Mouse (Mus musculus) monocyte, adult 5-6 weeks (primary cell): ENCODE data around the gene Nipal4. TPM values are rescaled to one million over a fixed set of nuclear protein-coding genes. Genes with fewer than 3 reads are reported as not detected.
A peak's percentile ranks its signal among the peaks of the same experiment; 100 is the strongest.

ENCODE experiments used
- ATAC-seq: fragments of 153-309, 156-312 bp; replicated peaks from 2 replicates; pipeline ENCODE4 v1.8.0; 2017; ENCODE audit warnings: mild to moderate bottlenecking; ENCODE audit not compliant: low TSS enrichment, insufficient number of reproducible peaks, severe bottlenecking, poor library complexity, low FRiP score
- total RNA-seq: library from RNA; stranded (forward); fragments of 200-1000, 200-491, 200-594 nt; gene quantifications from 3 replicates; pipeline ENCODE4 v1.2.3, GENCODE M21; 2017

The Nipal4 gene
- total RNA-seq, 1 experiment from 2014 or later = not detected

GRCm38 (mm10) chr11:46172128-46172527, 5.8 kb upstream of the Nipal4 start:
- ATAC-seq = no peak

- no peak for ATAC-seq
Observed at GRCm38 (mm10) chr11:46169908-46170307, 3.6 kb upstream of the Nipal4 start.

DNA sequence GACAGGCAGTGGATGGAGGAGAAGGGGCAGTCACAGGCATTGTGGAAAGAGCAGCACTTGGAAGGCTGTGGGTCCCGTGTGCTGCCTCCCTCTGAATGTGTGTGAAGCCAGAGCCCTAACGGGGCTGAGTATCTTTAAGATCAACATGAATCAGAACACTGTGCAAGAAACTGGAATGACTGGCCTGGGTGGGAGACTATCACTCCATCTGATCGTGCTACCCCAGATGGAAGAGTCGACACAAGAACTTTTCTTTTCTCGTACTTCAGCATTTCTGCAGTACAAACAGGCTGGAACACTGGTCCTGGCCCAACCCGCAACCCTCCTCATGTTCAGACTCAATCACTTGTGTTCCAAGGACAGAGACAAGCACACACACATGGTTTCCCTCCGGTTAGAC, 2.2 kb upstream of the Nipal4 start:
- no peak for ATAC-seq

DNA sequence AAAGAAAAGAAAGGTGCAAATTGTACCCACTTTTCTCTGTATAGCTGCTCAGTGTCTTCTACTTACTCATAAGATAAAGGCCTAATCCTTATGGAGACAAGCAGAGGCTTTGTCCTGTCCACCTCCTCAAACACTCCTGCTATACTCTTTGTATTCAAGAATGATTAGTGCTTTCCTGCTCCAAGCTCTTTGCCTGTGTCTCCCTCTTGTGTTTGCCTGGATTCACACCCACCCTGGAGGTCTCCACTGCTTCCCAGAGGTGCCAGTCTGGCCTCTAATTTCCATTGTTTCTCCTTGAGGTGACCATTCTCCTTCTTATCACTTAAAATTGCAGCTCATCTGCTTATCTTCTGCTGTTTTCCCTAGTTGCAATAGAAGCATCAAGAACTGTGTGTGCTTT, 8.8 kb downstream of the Nipal4 start:
- ATAC-seq = no peak

DNA sequence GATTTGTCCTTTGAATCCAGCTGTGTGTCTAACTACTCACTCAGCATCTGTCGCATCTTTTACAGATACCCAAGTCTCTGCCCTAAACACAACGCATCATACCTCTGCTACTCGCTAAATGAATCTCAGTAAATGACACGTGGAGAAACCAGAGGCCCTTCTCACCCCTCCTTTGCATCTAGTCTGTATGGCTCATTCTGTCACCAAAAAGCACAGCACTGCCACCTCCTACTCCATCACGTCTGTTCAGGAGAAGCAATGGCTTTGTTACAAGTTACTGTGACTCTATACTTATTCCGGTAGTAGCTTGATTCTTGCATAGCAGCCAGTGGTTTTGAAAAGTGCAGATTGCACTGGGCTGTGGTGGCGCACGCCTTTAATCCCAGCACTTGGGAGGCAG, 9.4 kb downstream of the Nipal4 start:
- ATAC-seq = no peak

GRCm38 (mm10) chr11:46146619-46147018, 19.7 kb downstream of the Nipal4 start:
- no peak for ATAC-seq

DNA sequence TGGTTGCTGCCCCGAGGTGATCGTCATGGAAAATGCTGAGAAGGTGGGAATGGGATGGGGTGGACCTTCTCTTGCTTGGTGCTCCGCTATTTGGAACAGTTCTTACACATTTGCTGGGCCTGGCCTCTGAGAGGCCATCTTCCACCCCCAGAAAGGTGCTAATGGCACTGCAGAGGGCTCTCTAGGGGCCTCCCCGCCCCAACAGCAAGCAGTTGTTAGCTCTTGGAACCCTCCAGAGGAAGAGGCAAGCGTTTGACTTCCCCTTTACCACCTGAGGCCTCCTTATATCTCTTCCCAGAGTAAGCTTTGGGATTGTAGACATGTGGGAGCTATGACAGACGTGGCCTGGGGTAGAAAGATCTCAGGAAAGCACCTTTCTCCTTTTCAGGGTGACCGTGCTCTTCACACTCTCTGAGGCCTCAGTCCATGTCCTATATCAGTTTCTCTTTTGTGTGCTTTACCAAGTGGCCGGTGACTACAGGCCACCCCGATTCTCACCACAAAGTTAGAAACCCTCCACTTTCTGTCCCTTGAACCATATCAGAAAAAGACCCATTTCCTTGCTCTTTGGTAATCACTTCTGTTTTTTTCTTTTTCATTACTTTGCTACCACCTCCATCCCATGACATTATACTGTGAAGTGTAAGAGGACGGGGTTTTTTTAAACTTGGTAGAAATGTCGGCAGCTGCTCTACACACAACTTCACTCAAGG, 21.0 kb downstream of the Nipal4 start:
- no peak for ATAC-seq

- ATAC-seq = no peak
Observed at GRCm38 (mm10) chr11:46143342-46143741, 23.0 kb downstream of the Nipal4 start.

GRCm38 (mm10) chr11:46134899-46135298, 31.4 kb downstream of the Nipal4 start:
- ATAC-seq = no peak

DNA sequence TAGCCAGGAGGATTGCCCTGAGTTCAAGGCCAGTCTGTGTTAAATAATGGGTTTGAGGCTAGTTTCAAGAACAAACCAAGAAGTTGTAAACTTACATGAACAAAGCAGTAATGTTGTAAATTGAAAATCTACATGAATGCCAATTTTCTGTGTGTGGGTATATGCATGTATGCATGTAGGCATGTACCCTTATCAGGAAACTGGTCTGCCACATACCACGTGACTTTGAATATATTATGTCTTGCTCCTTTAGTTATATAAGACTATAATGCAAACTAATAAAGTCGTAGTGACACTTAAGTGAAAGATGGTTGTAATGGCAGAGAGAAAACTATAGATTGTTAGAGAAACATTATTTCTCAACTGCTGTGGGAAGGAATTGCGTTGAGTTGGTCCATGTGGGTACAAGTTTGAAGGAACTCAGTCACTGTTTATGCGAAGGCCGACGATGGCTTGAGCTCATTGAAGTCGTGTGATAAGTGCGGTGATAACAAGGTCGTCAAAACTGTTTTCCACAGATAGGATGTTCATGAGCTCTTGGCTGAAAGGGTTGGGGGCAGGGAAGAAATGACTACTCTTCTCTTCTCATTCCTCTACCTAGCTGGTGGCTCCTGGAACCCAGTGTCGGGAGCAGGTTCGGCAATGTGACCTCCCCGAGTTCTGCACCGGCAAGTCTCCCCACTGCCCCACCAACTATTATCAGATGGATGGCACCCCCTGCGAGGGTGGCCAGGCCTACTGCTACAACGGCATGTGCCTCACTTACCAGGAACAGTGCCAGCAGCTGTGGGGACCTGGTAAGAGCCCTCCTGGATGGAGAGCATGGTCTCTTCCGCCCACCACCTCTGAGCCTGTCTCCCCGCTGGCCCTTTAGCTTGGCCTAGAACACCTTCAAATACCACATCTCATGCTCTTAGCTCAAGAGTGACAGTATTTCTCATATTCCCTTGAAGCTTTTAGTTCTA, 35.0 kb downstream of the Nipal4 start:
- ATAC-seq = no peak

- ATAC-seq = peak; percentile 42
Observed at GRCm38 (mm10) chr11:46128548-46128945, 37.8 kb downstream of the Nipal4 start.

DNA sequence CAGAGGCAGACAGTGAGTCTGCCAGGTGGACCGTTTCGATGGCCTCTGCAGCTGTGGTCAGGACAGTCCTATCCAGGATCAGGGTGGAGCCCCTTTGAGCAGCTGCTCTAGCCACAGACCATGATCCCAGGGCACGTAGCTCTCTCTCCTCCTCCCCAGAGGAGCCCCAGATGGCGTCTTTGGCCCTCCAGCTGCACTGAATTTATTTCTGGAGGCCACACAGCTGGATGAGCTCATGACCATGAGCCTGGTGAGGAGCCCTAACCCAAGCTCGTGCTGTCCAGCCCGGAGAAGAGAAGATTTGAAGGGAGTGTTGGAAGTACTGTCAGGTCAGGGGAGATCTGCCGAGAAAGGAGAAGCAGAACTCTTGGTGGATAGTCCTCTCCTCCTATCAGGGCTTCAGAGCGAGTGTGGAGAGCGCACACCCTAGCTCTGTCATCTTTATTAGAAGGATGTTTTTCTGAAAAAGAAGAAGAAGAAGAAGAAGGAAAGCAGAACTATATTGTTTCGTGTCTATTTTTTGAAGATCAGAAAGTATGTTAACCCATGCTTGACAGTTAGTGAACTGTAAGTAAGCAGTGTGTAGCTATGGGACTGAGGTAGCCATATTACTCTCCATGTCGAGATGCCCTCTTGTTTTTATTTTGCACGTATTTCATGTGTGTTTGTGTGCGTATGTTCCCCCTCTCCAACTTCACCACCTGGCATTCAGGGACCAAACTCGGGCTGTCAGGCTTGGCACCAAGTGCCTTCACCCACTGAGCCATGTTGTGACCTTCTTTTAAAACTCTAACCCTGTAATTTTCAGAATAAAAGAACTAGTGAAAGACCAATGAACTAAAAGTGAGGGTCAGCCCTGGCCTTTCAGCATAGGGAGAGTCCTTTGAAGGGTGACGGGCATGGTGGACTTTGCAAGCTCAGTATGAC, 38.4 kb downstream of the Nipal4 start:
- peak; percentile 46 for ATAC-seq

DNA sequence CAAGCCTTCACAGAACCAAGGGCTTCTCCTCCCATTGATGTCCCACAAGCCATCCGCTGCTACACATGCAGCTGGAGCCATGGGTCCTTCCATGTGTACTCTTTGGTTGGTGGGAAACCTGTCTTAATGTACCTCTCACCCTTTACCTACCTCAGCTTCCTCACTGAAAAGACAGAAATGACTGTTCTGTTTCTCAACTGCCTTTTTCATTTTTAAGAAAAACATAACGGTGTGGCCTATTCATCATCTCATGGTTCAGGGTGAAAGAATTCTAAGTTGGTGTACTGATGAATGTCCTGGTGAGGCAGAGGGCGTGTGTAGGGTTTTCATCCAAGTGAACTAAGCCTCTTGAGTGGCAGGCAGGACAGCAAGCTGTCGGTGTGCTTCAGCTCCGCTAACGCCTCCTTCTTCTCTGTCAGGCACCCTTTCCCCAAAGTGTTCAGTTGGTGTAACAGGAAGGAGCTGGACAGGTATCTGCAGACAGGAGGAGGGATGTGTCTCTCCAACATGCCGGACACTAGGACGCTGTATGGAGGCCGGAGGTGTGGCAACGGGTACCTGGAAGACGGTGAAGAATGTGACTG, 39.4 kb downstream of the Nipal4 start:
- no peak for ATAC-seq

GRCm38 (mm10) chr11:46126317-46126716, 40.0 kb downstream of the Nipal4 start:
- no peak for ATAC-seq

GRCm38 (mm10) chr11:46125835-46126229, 40.5 kb downstream of the Nipal4 start:
- ATAC-seq = no peak

GRCm38 (mm10) chr11:46125093-46125834, 41.0 kb downstream of the Nipal4 start:
- no peak for ATAC-seq

DNA sequence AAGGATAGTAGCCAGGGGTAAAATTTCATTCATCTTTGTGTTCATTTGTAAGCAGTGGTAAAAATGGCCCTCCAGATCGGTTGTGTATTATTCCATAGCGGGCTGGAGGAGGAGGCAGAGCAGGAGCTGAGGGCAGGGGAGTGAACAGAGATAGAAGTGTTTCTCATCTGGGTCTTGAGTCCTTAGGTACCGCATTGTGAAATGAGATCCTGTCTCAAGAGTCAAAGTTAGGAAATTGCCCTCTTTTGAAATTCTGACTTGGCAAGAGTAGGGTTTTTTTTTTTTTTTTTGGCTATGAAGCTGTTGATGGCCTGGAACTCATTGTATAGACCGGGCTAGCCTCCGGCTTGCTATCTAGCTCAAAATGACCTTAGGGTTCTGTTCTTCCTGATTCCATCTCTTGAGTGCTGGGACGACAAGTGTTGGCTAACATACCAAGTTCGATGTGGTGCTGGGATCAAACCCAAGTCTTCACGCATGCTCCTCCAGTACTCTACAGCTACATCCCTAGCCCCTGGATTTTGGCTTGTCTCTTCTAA, 42.9 kb downstream of the Nipal4 start:
- no peak for ATAC-seq

DNA sequence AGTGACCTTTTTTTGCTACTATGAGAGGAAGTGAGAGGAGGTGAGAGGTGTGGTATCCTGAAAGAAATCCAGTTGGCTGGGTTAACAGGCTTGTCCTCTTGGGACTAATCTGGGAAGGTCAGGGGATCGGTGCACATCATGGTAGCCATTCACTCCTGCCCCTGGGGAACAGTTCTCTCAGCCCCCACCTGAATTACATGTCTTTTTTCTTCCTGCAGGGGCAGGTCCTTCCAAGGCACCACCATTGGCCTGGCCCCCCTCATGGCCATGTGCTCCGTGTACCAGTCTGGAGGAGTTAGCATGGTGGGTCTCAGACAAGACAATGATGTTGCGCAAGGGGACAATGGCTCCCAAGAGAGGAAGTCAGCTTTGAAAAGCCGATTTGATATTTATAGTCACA, 43.4 kb downstream of the Nipal4 start:
- ATAC-seq = no peak
